Mouse (Mus musculus): Measurements from ENCODE around the gene Prm3.

DNA sequence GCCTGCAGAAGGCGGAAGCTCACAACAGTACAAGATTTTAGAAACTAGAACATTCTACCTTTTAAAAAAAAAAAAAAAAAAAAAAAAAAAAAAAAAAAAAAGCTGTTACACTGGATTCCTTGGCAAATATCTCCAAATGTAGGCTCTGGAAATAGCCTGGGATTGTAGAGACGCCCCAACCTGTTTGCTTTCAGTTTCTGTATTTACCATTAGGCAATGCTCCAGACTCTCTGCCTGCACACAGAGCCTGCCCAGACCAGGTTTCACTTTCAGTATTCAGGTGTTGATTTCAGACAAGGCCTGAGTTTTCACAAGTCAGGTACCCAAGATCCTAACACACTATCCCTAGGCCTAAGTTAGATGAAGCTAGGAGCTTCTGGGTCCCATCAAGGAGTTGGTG, 49.6 kb downstream of the Prm3 start:
- no peak for TF ChIP-seq CTCF (IDR thresholded peaks at IDR 0.05; ENCODE audit: extremely low read depth, insufficient read length, insufficient replicate concordance, low read depth, low read length)
- no peak for TF ChIP-seq POLR2A (IDR thresholded peaks at IDR 0.05; ENCODE audit: low read depth, low read length)

All from small intestine, adult 2 months (tissue).